Mouse (Mus musculus): Measurements from ENCODE around the gene Gm20388. TPM values are rescaled to one million over a fixed set of nuclear protein-coding genes. Genes with fewer than 3 reads are reported as not detected.

The Gm20388 gene
- polyA plus RNA-seq, 1 experiment from 2014 or later = 5.5 TPM

- WGBS = under 1% methylated on average over 7 of the region's 7 CpGs
- Histone ChIP-seq H3K4me2 (peak overlapping the region; percentile 78), H3K4me1 (0 out of 2 replicates have a peak, but pooled peaks cover 15% of the 10 kb centered on the region), H3K27me3 (peaks cover 93% of the 10 kb centered on the region), H3K9me3 (no peaks in the 10 kb centered on the region), H3K9ac (peak overlapping the region; percentile 82), H3K27ac (peak overlapping the region; percentile 99), H3K4me3 (peak overlapping the region; percentile 73), H3K36me3 (peaks cover 2% of the 10 kb centered on the region; the same call in 1 of the 2 replicates)
- ATAC-seq (ENCODE audit: borderline replicate concordance, extremely low read depth, low FRiP score, low TSS enrichment) = no peak
Observed at GRCm38 (mm10) chr8:121081398-121081797, 1170.8 kb downstream of the Gm20388 start.

- Histone ChIP-seq H3K27ac (peak overlapping the region; percentile 99), H3K9me3 (no peaks in the 10 kb centered on the region), H3K36me3 (no peaks in the 10 kb centered on the region; the same call in 1 of the 2 replicates), H3K9ac (peak overlapping the region; percentile 82), H3K4me2 (peak overlapping the region; percentile 78), H3K27me3 (peaks cover 92% of the 10 kb centered on the region), H3K4me3 (peak overlapping the region; percentile 73), H3K4me1 (0 out of 2 replicates have a peak, but pooled peaks cover 15% of the 10 kb centered on the region)
- WGBS = 1% methylated on average over 57 of the region's 57 CpGs
- ATAC-seq (ENCODE audit: borderline replicate concordance, extremely low read depth, low FRiP score, low TSS enrichment) = no peak
Observed at GRCm38 (mm10) chr8:121082218-121083092, 1171.8 kb downstream of the Gm20388 start.

- Histone ChIP-seq H3K4me3 (peak overlapping the region; percentile 73), H3K36me3 (no peaks in the 10 kb centered on the region), H3K9ac (peak overlapping the region; percentile 82), H3K27me3 (peaks cover 90% of the 10 kb centered on the region), H3K4me2 (peak overlapping the region; percentile 78), H3K9me3 (no peaks in the 10 kb centered on the region), H3K27ac (peak overlapping the region; percentile 99), H3K4me1 (0 out of 2 replicates have a peak, but pooled peaks cover 15% of the 10 kb centered on the region)
- peak; percentile 75 for ATAC-seq (ENCODE audit: borderline replicate concordance, extremely low read depth, low FRiP score, low TSS enrichment)
- under 1% methylated on average over 89 of the region's 89 CpGs for WGBS
Observed at GRCm38 (mm10) chr8:121083093-121083935, 1172.7 kb downstream of the Gm20388 start.

GRCm38 (mm10) chr8:121083936-121084209 lies 1173.2 kb downstream of the Gm20388 start:
- Histone ChIP-seq H3K9ac (peak overlapping the region; percentile 82), H3K27ac (peak overlapping the region; percentile 99), H3K27me3 (peaks cover 91% of the 10 kb centered on the region), H3K4me2 (peak overlapping the region; percentile 78), H3K9me3 (no peaks in the 10 kb centered on the region), H3K4me1 (0 out of 2 replicates have a peak, but pooled peaks cover 15% of the 10 kb centered on the region), H3K4me3 (peak overlapping the region; percentile 73), H3K36me3 (no peaks in the 10 kb centered on the region)
- under 1% methylated on average over 13 of the region's 27 CpGs for WGBS
- ATAC-seq (ENCODE audit: borderline replicate concordance, extremely low read depth, low FRiP score, low TSS enrichment) = no peak

- peak within 1 kb of the TSS; percentile 78 for H3K4me2 ChIP-seq
- ATAC-seq (ENCODE audit: borderline replicate concordance, extremely low read depth, low FRiP score, low TSS enrichment) = peak; percentile 89
- peak within 1 kb of the TSS; percentile 82 for H3K9ac ChIP-seq
- peaks cover 91% of the 10 kb centered on the region for H3K27me3 ChIP-seq
- WGBS = 0% methylated on average over 64 of the region's 83 CpGs
- peak within 1 kb of the TSS; percentile 73 for H3K4me3 ChIP-seq
- H3K27ac ChIP-seq = peak within 1 kb of the TSS; percentile 99
- H3K4me1 ChIP-seq = peaks cover 19% of the 10 kb centered on the region
- no peaks in the 10 kb centered on the region for H3K36me3 ChIP-seq
- no peaks in the 10 kb centered on the region for H3K9me3 ChIP-seq
Observed at GRCm38 (mm10) chr8:121084210-121084951, 1173.7 kb downstream of the Gm20388 start, which contains the start of gene Foxf1. Gene Foxf1, plus strand, starts transcription at chr8:121084386.

GRCm38 (mm10) chr8:121085011-121085410 lies 1174.4 kb downstream of the Gm20388 start:
- no peaks in the 10 kb centered on the region for H3K9me3 ChIP-seq
- H3K36me3 ChIP-seq = no peaks in the 10 kb centered on the region
- H3K9ac ChIP-seq = peak overlapping the region; percentile 82
- no peak for ATAC-seq (ENCODE audit: borderline replicate concordance, extremely low read depth, low FRiP score, low TSS enrichment)
- peak overlapping the region; percentile 78 for H3K4me2 ChIP-seq
- peak overlapping the region; percentile 99 for H3K27ac ChIP-seq
- WGBS = 3% methylated on average over 30 of the region's 30 CpGs
- H3K4me3 ChIP-seq = peak overlapping the region; percentile 73
- H3K4me1 ChIP-seq = peaks cover 25% of the 10 kb centered on the region
- H3K27me3 ChIP-seq = peaks cover 94% of the 10 kb centered on the region

- Histone ChIP-seq H3K9me3 (no peaks in the 10 kb centered on the region), H3K4me2 (peak overlapping the region; percentile 78), H3K27me3 (peaks cover 94% of the 10 kb centered on the region), H3K4me3 (peak overlapping the region; percentile 73), H3K27ac (peak overlapping the region; percentile 99), H3K4me1 (peaks cover 26% of the 10 kb centered on the region), H3K36me3 (no peaks in the 10 kb centered on the region), H3K9ac (peak overlapping the region; percentile 82)
- ATAC-seq (ENCODE audit: borderline replicate concordance, extremely low read depth, low FRiP score, low TSS enrichment) = no peak
- 28% methylated on average over 3 of the region's 3 CpGs for WGBS
Observed at GRCm38 (mm10) chr8:121085561-121085960, 1174.9 kb downstream of the Gm20388 start.

GRCm38 (mm10) chr8:121086004-121086900 lies 1175.6 kb downstream of the Gm20388 start:
- no peak for ATAC-seq (ENCODE audit: borderline replicate concordance, extremely low read depth, low FRiP score, low TSS enrichment)
- H3K4me2 ChIP-seq = peak overlapping the region; percentile 78
- 9% methylated on average over 19 of the region's 19 CpGs for WGBS

GRCm38 (mm10) chr8:121088281-121088680 lies 1177.6 kb downstream of the Gm20388 start:
- Histone ChIP-seq H3K36me3 (no peaks in the 10 kb centered on the region), H3K27ac (peak overlapping the region; percentile 29; the same call in 1 of the 2 replicates), H3K4me1 (peaks cover 42% of the 10 kb centered on the region), H3K4me2 (peak overlapping the region; percentile 78), H3K9ac (peak overlapping the region; percentile 51), H3K27me3 (peaks cover 93% of the 10 kb centered on the region), H3K4me3 (peak overlapping the region; percentile 73), H3K9me3 (no peaks in the 10 kb centered on the region)
- no peak for ATAC-seq (ENCODE audit: borderline replicate concordance, extremely low read depth, low FRiP score, low TSS enrichment)
- 8% methylated on average over 8 of the region's 8 CpGs for WGBS

More at GRCm38 (mm10) chr8:121086004-121086900, 1175.6 kb downstream of the Gm20388 start:
- Histone ChIP-seq H3K4me1 (peaks cover 32% of the 10 kb centered on the region), H3K27ac (peak overlapping the region; percentile 99), H3K9ac (peak overlapping the region; percentile 82), H3K36me3 (no peaks in the 10 kb centered on the region), H3K4me3 (peak overlapping the region; percentile 73), H3K9me3 (no peaks in the 10 kb centered on the region), H3K27me3 (peaks cover 94% of the 10 kb centered on the region)

- Histone ChIP-seq H3K9ac (peak overlapping the region; percentile 51), H3K4me2 (peak overlapping the region; percentile 78), H3K27ac (peak overlapping the region; percentile 69), H3K36me3 (no peaks in the 10 kb centered on the region), H3K9me3 (no peaks in the 10 kb centered on the region), H3K27me3 (peaks cover 93% of the 10 kb centered on the region), H3K4me3 (peak overlapping the region; percentile 73), H3K4me1 (peaks cover 40% of the 10 kb centered on the region)
- no peak for ATAC-seq (ENCODE audit: borderline replicate concordance, extremely low read depth, low FRiP score, low TSS enrichment)
- WGBS = 5% methylated on average over 40 of the region's 40 CpGs
Observed at GRCm38 (mm10) chr8:121088871-121089630, 1178.4 kb downstream of the Gm20388 start.

Measured in lung, embryonic 15.5 days (tissue).